9 mouse cellular contexts compared by ENCODE assay signal in genomic region chr7:100550338-100551007, GRCm38 (mm10). TPM values are rescaled to one million over a fixed set of nuclear protein-coding genes. Genes with fewer than 3 reads are reported as not detected.
DNase-seq lines count a peak whose midpoint lies in the region; ATAC-seq and TF ChIP-seq lines count a peak whose summit lies in the region.
"Had no signal": no experiment of that assay in that cellular context is flagged by ENCODE, and none has a peak within 500 bp of the region (broad histone marks: within the 10 kb centered on the region; RNA-seq: fewer than 3 reads in every experiment).

No protein-coding gene starts in this region.

- no peak overlapping the region for H3K4me3 ChIP-seq in heart, embryonic 10.5 days
- H3K4me3 ChIP-seq in liver, postnatal 0 days (ENCODE audit: low read depth, low read length): no peak overlapping the region
- H3K4me3 ChIP-seq: myocyte had no signal

- no peak for ATAC-seq in Patski
- ATAC-seq in liver, postnatal 0 days: peak; percentile 82

- H3K36me3 ChIP-seq in heart, embryonic 10.5 days: peaks cover 16% of the 10 kb centered on the region; the same call in 1 of the 2 replicates
- H3K36me3 ChIP-seq in liver, postnatal 0 days (replicated peaks; ENCODE audit: insufficient read depth, low read length): peaks cover 13% of the 10 kb centered on the region

- peak overlapping the region; percentile 22; the same call in 1 of the 2 replicates for H3K4me2 ChIP-seq in liver, postnatal 0 days (ENCODE audit: low read depth, low read length)

- CTCF ChIA-PET in Patski (lab: Charles Lee): interaction anchor here (1.0 kb wide), 1 partner anchor 94 kb away, joined by 3 read pairs; no protein-coding TSS in a partner anchor

- WGBS in heart, embryonic 10.5 days: 63% methylated on average over 5 of the region's 5 CpGs
- 52% methylated on average over 5 of the region's 5 CpGs for WGBS in liver, postnatal 0 days (ENCODE audit: insufficient replicate concordance)

- peaks cover 34% of the 10 kb centered on the region for H3K4me1 ChIP-seq in heart, embryonic 10.5 days
- H3K4me1 ChIP-seq in liver, postnatal 0 days (ENCODE audit: insufficient read depth): peaks cover 6% of the 10 kb centered on the region

- DNase-seq in heart, adult 11 months: peak; percentile 65
- no peak for DNase-seq in heart, embryonic 10.5 days (ENCODE audit: low spot score)
- DNase-seq in 3T3-L1 (ENCODE audit: low read depth, low spot score) (peak; percentile 52), Patski (ENCODE audit: low read depth, low spot score) (no peak)
- peak; percentile 29 to 71 for DNase-seq in frontal cortex, postnatal 36 days (ENCODE audit: low spot score in 2 of 2)
- no peak for DNase-seq in liver, postnatal 0 days
- no peak for DNase-seq in spleen, postnatal 36 days (ENCODE audit: low spot score in 2 of 2)
- DNase-seq in spleen, postnatal 4 days (ENCODE audit: low spot score in 2 of 2): no peak

- no peaks in the 10 kb centered on the region for H3K9me3 ChIP-seq in heart, embryonic 10.5 days
- H3K9me3 ChIP-seq in liver, postnatal 0 days (ENCODE audit: low read length): no peaks in the 10 kb centered on the region

- H3K27ac ChIP-seq in heart, embryonic 10.5 days: no peak overlapping the region
- no peak overlapping the region; the same call in 1 of the 2 replicates for H3K27ac ChIP-seq in liver, postnatal 0 days (ENCODE audit: low read depth)

- H3K9ac ChIP-seq in liver, postnatal 0 days (replicated peaks): no peak overlapping the region

- POLR2A ChIA-PET in Patski (lab: Charles Lee): no interaction called here

- H3K27me3 ChIP-seq in heart, embryonic 10.5 days (ENCODE audit: insufficient read depth, poor library complexity, severe bottlenecking): no peaks in the 10 kb centered on the region
- no peaks in the 10 kb centered on the region for H3K27me3 ChIP-seq in Patski
- H3K27me3 ChIP-seq in liver, postnatal 0 days (ENCODE audit: insufficient read depth, low read length): no peaks in the 10 kb centered on the region

- in situ Hi-C loops in Patski (cut with MboI; ENCODE audit: low pct_unique_long_range_greater_than_20kb): no loop called here

- no peak for TF ChIP-seq EP300 in liver, postnatal 0 days (IDR thresholded peaks at IDR 0.05; ENCODE audit: low read depth)

- peak; percentile 57 for TF ChIP-seq CTCF in Patski (IDR thresholded peaks at IDR 0.05)
- TF ChIP-seq CTCF in liver, postnatal 0 days (IDR thresholded peaks at IDR 0.05; ENCODE audit: low read depth): peak; percentile 50

RNA-seq across cellular contexts. Expression of gene Coa4, which starts 13.6 kb away (rescaled TPM):
- 26.4 and 31.3 TPM in 2 replicates for polyA plus RNA-seq in heart, embryonic 10.5 days (2016; fragmentation: Nextera tagmentation; extraction: Ambion mirVana)
- polyA plus RNA-seq in Patski (2021): 12.6 TPM
- 11.9 and 12.4 TPM in 2 replicates for polyA plus RNA-seq in liver, postnatal 0 days (2015; fragmentation: Nextera tagmentation; extraction: Ambion mirVana)

RNA-seq across cellular contexts. Expression of gene Dnajb13, which starts 35.7 kb away (rescaled TPM):
- 0.22 and 0.35 TPM in 2 replicates for polyA plus RNA-seq in heart, embryonic 10.5 days (2016; fragmentation: Nextera tagmentation; extraction: Ambion mirVana)
- 0.05 TPM for polyA plus RNA-seq in Patski (2021)
- 1.0 and 1.8 TPM in 2 replicates for polyA plus RNA-seq in liver, postnatal 0 days (2015; fragmentation: Nextera tagmentation; extraction: Ambion mirVana)

RNA-seq across cellular contexts. Expression of gene Rab6a, which starts 56.7 kb away (rescaled TPM):
- 89.5 and 106 TPM in 2 replicates for polyA plus RNA-seq in heart, embryonic 10.5 days (2016; fragmentation: Nextera tagmentation; extraction: Ambion mirVana)
- 93.1 TPM for polyA plus RNA-seq in Patski (2021)
- polyA plus RNA-seq in liver, postnatal 0 days (2015; fragmentation: Nextera tagmentation; extraction: Ambion mirVana): 44.8 and 51.0 TPM in 2 replicates

RNA-seq across cellular contexts. Expression of gene Ucp2, which starts 57.3 kb away (rescaled TPM):
- 165 and 231 TPM in 2 replicates for polyA plus RNA-seq in heart, embryonic 10.5 days (2016; fragmentation: Nextera tagmentation; extraction: Ambion mirVana)
- polyA plus RNA-seq in Patski (2021): 47.7 TPM
- 530 and 545 TPM in 2 replicates for polyA plus RNA-seq in liver, postnatal 0 days (2015; fragmentation: Nextera tagmentation; extraction: Ambion mirVana)

RNA-seq across cellular contexts. Expression of gene Mrpl48, which starts 57.6 kb away (rescaled TPM):
- polyA plus RNA-seq in heart, embryonic 10.5 days (2016; fragmentation: Nextera tagmentation; extraction: Ambion mirVana): 75.7 and 78.8 TPM in 2 replicates
- 25.3 TPM for polyA plus RNA-seq in Patski (2021)
- 52.5 and 54.5 TPM in 2 replicates for polyA plus RNA-seq in liver, postnatal 0 days (2015; fragmentation: Nextera tagmentation; extraction: Ambion mirVana)

Comparison
In these comparisons a context has a peak if more than half of its experiments do, and no peak if none do; other contexts are left out.
1. DNase-seq: peak in heart, adult 11 months (single experiment), 3T3-L1 (single experiment) and frontal cortex, postnatal 36 days (2 of 2); none in heart, embryonic 10.5 days (single experiment), Patski (single experiment), liver, postnatal 0 days (single experiment), spleen, postnatal 36 days (0 of 2) and spleen, postnatal 4 days (0 of 2).